Mouse (Mus musculus) c-Kit-positive CD71-positive TER-119-negative erythroid progenitor cells, embryonic 14.5 days (primary cell): ENCODE results near the gene Cdca3.

ENCODE experiments used
- DNase-seq: peaks from one replicate; pipeline ENCODE4 v3.0.0-alpha.2; 2013; ENCODE audit warnings: low read depth

Cdca3 gene

DNA sequence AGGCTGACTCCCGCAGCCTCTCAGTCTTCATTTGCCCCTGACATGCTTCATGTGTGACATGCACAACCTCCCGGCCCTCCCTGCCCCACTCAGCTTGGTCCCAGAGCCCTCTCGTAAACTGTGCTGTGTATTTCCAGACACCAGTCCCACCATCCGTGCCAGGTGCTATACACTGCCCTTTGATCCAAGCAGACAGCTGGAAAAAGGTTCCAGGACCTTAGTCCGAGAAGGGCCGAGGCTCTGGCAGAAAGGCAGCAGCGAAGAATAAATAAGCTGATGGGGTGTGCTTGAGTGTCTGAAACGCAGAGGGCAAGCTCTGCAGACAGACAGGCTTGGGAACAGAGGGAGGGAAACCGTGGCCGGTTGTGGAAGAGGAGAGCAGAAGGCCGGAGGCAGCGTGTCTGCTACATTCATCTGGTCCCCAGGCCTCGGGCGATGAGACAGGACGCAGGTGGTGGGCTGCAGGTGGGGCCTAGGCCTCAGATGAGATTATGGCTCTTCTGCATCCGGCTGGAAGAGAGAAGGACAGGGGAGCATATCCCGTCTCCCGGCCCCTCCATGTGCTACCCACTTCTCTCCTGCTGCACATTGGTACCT is 36.5 kb downstream of the Cdca3 start:
- no peak for DNase-seq

DNA sequence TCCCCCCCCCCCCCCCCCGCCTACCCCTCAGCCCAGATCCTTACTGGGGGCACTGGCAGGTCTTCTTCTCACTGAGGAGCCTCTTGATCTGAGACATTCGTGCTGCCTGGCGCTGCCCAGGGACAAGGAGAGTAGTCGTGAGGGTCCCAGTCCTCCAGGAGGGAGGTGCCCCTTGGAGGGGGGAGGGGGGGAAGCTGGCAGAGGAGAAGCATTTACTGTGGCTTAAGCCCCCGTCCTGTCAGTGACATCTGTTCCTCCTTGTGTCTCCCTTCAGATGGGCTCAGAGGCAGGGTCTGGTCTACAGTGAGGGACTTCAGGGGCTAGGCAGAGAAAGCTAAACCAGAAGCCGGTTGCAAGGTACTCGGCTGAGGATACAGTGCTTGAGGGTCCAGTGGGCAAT is 37.2 kb downstream of the Cdca3 start:
- DNase-seq, result no peak

DNA sequence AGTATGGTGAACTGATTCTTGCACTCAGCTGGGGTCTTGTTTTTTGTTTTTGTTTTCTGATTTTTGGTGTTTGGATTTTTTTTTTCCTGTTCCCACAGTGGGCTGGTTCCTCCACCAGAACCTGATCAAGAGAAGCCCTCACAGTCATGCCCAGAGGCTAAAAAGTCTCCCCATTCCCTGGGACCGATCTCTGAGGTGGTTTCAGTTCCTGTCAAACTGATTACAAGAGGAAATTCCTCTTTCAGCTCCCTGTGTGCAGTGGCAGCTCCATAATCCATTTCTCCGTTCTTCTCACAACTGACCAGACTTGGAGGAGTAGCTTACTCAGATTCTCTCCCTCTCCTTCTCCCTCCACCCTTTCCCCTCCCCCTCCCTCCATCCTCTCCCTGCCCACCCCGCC is 45.0 kb downstream of the Cdca3 start:
- no peak for DNase-seq

DNA sequence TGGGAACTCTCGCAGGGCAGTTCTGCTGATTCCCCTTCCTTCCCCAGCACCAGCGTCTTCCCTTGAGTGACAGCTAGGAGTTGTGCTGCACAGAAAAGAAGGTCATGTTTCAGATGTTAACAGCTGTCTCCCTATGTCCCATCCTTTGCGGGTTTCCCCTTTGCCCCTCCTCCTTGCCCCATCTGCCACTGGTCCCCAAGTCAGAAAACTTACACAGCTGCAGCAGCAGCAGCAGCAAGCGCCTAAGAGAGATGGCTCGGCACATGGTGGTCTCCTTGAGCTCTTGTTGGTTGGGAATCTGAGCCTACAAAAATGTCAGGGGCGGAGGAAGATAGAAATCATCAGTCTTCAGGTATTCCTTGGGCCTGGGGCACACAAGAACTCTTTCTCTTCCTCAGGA is 50.0 kb downstream of the Cdca3 start:
- DNase-seq, result no peak

DNA sequence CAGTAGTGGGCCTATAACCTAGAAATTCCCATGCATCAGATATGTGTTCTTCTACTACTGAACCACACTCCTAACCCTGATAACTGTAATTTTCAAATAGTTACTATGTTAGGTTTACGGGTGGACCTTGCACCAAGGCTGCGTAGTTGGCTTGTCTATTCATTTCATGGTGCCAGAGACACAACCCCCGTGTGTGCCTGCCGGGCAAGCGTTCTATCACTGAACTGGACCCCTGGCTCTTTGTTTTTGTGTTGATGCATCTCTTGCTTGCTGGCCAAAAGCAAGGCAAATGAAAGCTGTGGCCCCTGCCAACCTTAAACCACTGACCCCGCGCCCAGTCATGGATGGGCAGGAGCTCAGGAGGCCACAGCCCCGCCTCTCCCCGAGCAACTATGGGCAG is 52.5 kb downstream of the Cdca3 start:
- no peak for DNase-seq
